Mouse (Mus musculus): Measurements from ENCODE around the gene St3gal3.

St3gal3 gene

GRCm38 (mm10) chr4:118096069-118096468 lies 38.6 kb downstream of the St3gal3 start:
- in situ Hi-C loops (cut with MboI; ENCODE audit: unreplicated experiment in 2 of 2) = loop anchor here in 1 of 2 experiments (10.0 kb wide), 1 partner anchor 69 kb away; no protein-coding TSS in a partner anchor

- in situ Hi-C loops (cut with MboI; ENCODE audit: unreplicated experiment in 2 of 2) = loop anchor here in 1 of 2 experiments (10.0 kb wide), 1 partner anchor 72 kb away; no protein-coding TSS in a partner anchor
Measured at GRCm38 (mm10) chr4:118092784-118093457, 41.8 kb downstream of the St3gal3 start.

- in situ Hi-C loops (cut with MboI; ENCODE audit: unreplicated experiment in 2 of 2) = loop anchor here in 1 of 2 experiments (10.0 kb wide), 1 partner anchor 74 kb away; no protein-coding TSS in a partner anchor
Measured at GRCm38 (mm10) chr4:118090449-118090848, 44.3 kb downstream of the St3gal3 start.

GRCm38 (mm10) chr4:118089939-118090338 lies 44.8 kb downstream of the St3gal3 start:
- in situ Hi-C loops (cut with MboI; ENCODE audit: unreplicated experiment in 2 of 2) = loop anchor here (5.0 to 10.0 kb wide), 9 partner anchors 75 to 487 kb away; partner anchors contain the start of genes Artn (in 2 of the 2), Slc6a9 (in 2 of the 2) and Ptprf (in 1 of the 2)

- in situ Hi-C loops (cut with MboI; ENCODE audit: unreplicated experiment in 2 of 2) = loop anchor here (5.0 to 10.0 kb wide), 8 partner anchors 116 to 489 kb away; partner anchors contain the start of genes Artn (in 2 of the 2), Slc6a9 (in 2 of the 2) and Ptprf (in 1 of the 2)
Measured at GRCm38 (mm10) chr4:118088771-118089170, 45.9 kb downstream of the St3gal3 start.

- in situ Hi-C loops (cut with MboI; ENCODE audit: unreplicated experiment in 2 of 2) = loop anchor here (5.0 to 10.0 kb wide), 8 partner anchors 120 to 492 kb away; partner anchors contain the start of genes Artn (in 2 of the 2), Slc6a9 (in 2 of the 2) and Ptprf (in 1 of the 2)
Measured at GRCm38 (mm10) chr4:118085025-118085424, 49.7 kb downstream of the St3gal3 start.

GRCm38 (mm10) chr4:118083217-118083951 lies 51.3 kb downstream of the St3gal3 start:
- in situ Hi-C loops (cut with MboI; ENCODE audit: unreplicated experiment in 2 of 2) = loop anchor here (10.0 kb wide), 4 partner anchors 121 to 491 kb away; partner anchors contain the start of gene Artn (in 2 of the 2)

GRCm38 (mm10) chr4:118081608-118082331 lies 52.9 kb downstream of the St3gal3 start:
- in situ Hi-C loops (cut with MboI; ENCODE audit: unreplicated experiment in 2 of 2) = loop anchor here (10.0 kb wide), 4 partner anchors 123 to 493 kb away; partner anchors contain the start of gene Artn (in 2 of the 2)

- in situ Hi-C loops (cut with MboI; ENCODE audit: unreplicated experiment in 2 of 2) = loop anchor here (10.0 kb wide), 4 partner anchors 124 to 494 kb away; partner anchors contain the start of gene Artn (in 2 of the 2)
Measured at GRCm38 (mm10) chr4:118080481-118080880, 54.2 kb downstream of the St3gal3 start.

GRCm38 (mm10) chr4:118079195-118079594 lies 55.5 kb downstream of the St3gal3 start:
- in situ Hi-C loops (cut with MboI; ENCODE audit: unreplicated experiment in 2 of 2) = no loop called here

GRCm38 (mm10) chr4:118078576-118078975 lies 56.1 kb downstream of the St3gal3 start:
- in situ Hi-C loops (cut with MboI; ENCODE audit: unreplicated experiment in 2 of 2) = no loop called here

GRCm38 (mm10) chr4:118077293-118077752 lies 57.4 kb downstream of the St3gal3 start:
- in situ Hi-C loops (cut with MboI; ENCODE audit: unreplicated experiment in 2 of 2) = no loop called here

GRCm38 (mm10) chr4:118076648-118077047 lies 58.1 kb downstream of the St3gal3 start:
- in situ Hi-C loops (cut with MboI; ENCODE audit: unreplicated experiment in 2 of 2) = no loop called here

GRCm38 (mm10) chr4:118075343-118075742 lies 59.4 kb downstream of the St3gal3 start:
- in situ Hi-C loops (cut with MboI; ENCODE audit: unreplicated experiment in 2 of 2) = no loop called here

- in situ Hi-C loops (cut with MboI; ENCODE audit: unreplicated experiment in 2 of 2) = no loop called here
Measured at GRCm38 (mm10) chr4:118074236-118074635, 60.5 kb downstream of the St3gal3 start.

- in situ Hi-C loops (cut with MboI; ENCODE audit: unreplicated experiment in 2 of 2) = no loop called here
Measured at GRCm38 (mm10) chr4:118073128-118073527, 61.6 kb downstream of the St3gal3 start.

- in situ Hi-C loops (cut with MboI; ENCODE audit: unreplicated experiment in 2 of 2) = no loop called here
Measured at GRCm38 (mm10) chr4:118071891-118072290, 62.8 kb downstream of the St3gal3 start.

- in situ Hi-C loops (cut with MboI; ENCODE audit: unreplicated experiment in 2 of 2) = no loop called here
Measured at GRCm38 (mm10) chr4:118070255-118071234, 64.2 kb downstream of the St3gal3 start.

Measured in v-Abl transformed pro-B cells (cell line).